Mouse (Mus musculus) CH12.LX (cell line): ENCODE results near the gene Olfr1359.

ENCODE experiments used
- MAX ChIP-seq: IDR thresholded peaks from 2 replicates; pipeline ENCODE4 v1.6.1; 2011; ENCODE audit warnings: low read length, improper control_type of control experiment
- POLR2A ChIP-seq: IDR thresholded peaks from 2 replicates; pipeline ENCODE4 v1.6.1; 2011; ENCODE audit warnings: low read depth, mild to moderate bottlenecking, improper control_type of control experiment, low read length
- POLR2AphosphoS2 ChIP-seq: IDR thresholded peaks from 2 replicates; pipeline ENCODE4 v1.6.1; 2011; ENCODE audit warnings: low read depth, low read length, improper control_type of control experiment
- RAD21 ChIP-seq: IDR thresholded peaks from 2 replicates; pipeline ENCODE4 v1.6.1; 2011; ENCODE audit warnings: low read depth, mild to moderate bottlenecking, low read length, improper control_type of control experiment, moderate library complexity
- TBP ChIP-seq: conservative IDR thresholded peaks from 2 replicates; pipeline ENCODE4 v1.6.1; 2011; ENCODE audit warnings: low read depth, low read length, improper control_type of control experiment

GRCm38 (mm10) chr13:21714725-21715124, 16.8 kb downstream of the Olfr1359 start:
- TF ChIP-seq MAX = no peak; the same call in 1 of the 2 replicates
- no peak for TF ChIP-seq POLR2A
- TF ChIP-seq RAD21 = peak; percentile 74
- 0 out of 2 replicates have a peak, but pooled peaks have one; percentile 20 for TF ChIP-seq TBP
- TF ChIP-seq POLR2AphosphoS2 = no peak
